Mouse (Mus musculus) brain, embryonic 14.5 days (tissue): ENCODE results near the gene Notum. TPM values are rescaled to one million over a fixed set of nuclear protein-coding genes. Genes with fewer than 3 reads are reported as not detected.
"Not testable (repeated sequence)": the region's sequence is repeated elsewhere in the genome, so short reads cannot be mapped to it uniquely, and the experiment has no call there.

Source experiments
- DNase-seq: peaks from one replicate; pipeline ENCODE4 v3.0.0-alpha.2; 2011; ENCODE audit warnings: low read depth
- CTCF ChIP-seq: fragments of 200-500 bp; IDR thresholded peaks from 2 replicates; pipeline ENCODE4 v1.5.1; 2012; ENCODE audit warnings: inconsistent platforms, mild to moderate bottlenecking, moderate library complexity, borderline replicate concordance; ENCODE audit not compliant: insufficient read depth, insufficient read length; ENCODE audit errors: extremely low read depth
- POLR2A ChIP-seq: fragments of 200-500 bp; IDR thresholded peaks from 2 replicates; pipeline ENCODE4 v1.6.1; 2012; ENCODE audit warnings: mild to moderate bottlenecking, inconsistent platforms, borderline replicate concordance; ENCODE audit not compliant: poor library complexity, insufficient read depth, insufficient read length, severe bottlenecking; ENCODE audit errors: extremely low read depth
- polyA plus RNA-seq: library from polyadenylated mRNA; depleted of rRNA; stranded (reverse); fragments of >200 nt; gene quantifications from 2 replicates; pipeline ENCODE4 v1.2.3, GENCODE M21; 2012

Gene Notum
- polyA plus RNA-seq, 1 experiment, result 2.7 TPM

DNA sequence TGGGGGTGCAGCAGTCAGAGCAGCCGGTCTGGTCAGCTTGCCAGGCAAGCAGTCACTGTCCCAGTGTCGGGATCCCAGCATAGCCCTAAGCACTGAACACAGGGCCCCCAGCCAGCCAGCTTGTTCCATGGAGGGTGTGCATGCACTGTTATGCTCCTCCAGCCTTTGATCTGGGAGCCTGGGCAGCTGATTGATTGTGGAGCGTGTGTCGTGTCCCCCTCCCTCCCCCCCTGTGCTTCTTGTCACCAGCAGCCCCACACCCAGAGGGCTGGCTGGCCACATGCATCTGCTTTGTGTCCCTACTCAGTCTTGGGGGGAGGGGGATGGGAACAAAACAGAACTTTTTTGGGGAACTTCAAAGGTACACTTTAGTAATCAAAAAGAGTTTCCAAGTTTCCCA, 34.2 kb upstream of the Notum start:
- TF ChIP-seq CTCF (no peak), POLR2A (no peak)
- peak; percentile 77 for DNase-seq

DNA sequence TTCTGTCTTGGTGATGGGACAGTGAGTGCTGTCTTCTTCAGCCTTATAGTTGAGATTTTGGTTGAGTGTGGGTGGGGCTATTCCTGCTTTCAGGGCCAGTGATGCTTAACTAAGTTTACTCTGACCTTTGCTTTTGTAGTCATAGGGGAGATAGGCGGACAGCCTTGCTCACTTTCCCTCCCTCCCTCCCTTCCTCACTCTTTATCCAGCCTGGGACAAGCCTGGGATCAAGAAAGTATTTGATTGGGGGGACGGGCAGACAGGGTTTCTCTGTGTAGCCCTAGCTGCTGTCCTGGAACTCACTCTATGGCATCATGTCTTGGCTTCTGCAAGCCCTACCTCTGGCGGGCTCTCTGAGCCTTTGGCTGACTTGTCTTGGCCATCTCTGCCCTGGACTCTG, 32.5 kb upstream of the Notum start:
- no peak for DNase-seq
- TF ChIP-seq CTCF, result no peak
- no peak for TF ChIP-seq POLR2A

DNA sequence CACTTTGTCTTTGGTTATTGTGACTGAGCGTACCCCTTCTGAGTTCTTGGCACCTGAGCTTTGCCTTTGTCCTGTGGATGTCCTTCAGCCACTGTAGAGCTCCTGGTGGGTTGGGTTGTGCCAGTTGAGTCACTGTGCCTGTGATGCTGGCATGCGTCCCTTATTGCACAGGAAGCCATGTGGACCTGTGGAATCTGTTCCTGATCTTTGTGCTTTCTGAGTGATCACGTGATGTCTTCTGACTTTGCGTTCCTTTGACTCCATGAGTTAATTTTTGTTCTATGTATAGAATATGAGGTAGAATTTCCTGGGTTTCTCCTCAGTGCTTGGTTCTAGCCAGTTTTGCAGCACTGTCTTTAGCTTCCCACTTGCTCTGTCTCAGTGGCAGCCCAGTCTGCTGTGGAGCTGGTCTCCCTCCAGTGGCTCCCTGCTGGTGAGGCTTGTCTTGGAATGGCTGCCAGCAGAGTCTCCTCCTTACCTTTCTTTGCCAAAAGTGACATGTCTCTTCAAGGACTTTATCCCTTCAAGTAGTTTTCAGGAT, 31.6 kb upstream of the Notum start:
- no peak for TF ChIP-seq CTCF
- no peak for DNase-seq

DNA sequence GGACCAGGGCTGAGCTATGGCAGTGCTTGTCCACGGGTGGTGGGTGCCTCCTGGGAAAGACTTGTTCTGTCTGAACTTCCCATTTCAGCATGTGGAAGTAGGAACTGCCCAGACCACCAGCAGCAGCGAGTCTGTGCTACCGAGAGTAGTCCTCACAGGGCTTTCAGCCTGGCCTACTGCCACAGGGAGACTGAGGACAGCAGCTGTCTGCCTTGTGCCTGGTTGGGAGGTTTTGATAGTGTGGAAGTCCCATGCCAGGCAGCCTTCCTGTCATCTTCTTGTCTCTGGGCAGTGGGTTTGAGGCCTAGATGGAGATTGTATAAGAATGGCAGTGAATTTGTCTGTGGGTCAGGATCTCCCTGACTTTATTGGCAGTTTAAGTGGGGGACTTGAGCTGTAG, 28.4 kb upstream of the Notum start:
- no peak for DNase-seq
- TF ChIP-seq CTCF (no peak), POLR2A (no peak)

DNA sequence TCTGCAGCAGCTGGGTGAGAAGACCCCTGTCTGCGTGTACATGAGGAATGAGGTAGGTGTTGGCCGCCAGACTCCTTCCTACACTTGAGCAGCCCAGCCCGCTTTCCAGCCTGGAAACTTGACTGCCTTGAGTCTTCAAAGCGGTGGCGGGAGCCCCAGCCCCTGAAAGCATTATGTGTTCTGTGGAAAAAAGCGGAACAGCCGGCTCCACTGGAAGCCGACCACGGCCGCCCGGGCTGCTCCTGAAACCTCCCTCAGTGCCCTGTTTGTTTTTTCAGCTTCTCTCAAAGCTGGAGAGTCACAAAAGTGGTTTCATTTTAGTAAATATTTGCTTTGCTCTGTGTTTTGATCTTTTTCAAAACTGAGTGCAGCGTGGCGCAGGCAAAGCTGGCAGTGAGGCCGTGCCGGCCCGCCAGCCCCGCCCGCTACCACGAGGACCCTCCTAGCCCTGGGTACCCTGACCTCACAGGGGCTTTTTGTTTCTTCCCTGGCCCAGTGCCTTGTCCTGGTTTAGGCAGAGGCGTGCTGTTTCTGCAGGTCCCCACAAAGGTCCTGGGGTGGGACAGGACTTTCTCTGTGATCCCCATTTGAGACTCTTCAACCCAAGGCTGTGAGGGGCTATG, 25.8 kb upstream of the Notum start:
- no peak for TF ChIP-seq POLR2A
- no peak for TF ChIP-seq CTCF
- no peak for DNase-seq

DNA sequence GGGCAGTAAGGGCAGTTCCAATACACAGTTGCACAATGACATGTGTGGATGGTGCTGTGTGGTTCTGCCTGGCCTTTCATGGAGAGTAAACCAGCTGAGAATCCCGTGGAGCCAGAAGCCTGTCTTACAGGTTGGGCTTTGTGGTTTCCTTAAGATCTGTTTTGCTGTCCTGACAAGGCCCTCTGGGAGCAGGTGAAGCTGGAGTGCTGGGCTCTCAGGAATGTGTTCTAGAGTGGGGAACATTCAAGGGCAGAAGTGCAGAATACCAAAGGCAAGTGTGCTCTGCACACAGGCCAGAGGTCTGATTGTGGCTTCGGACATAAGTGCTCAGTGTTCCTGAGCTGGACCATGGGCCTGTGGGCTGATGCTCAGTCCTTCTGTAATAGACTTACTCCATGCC, 23.7 kb upstream of the Notum start:
- DNase-seq, result no peak

DNA sequence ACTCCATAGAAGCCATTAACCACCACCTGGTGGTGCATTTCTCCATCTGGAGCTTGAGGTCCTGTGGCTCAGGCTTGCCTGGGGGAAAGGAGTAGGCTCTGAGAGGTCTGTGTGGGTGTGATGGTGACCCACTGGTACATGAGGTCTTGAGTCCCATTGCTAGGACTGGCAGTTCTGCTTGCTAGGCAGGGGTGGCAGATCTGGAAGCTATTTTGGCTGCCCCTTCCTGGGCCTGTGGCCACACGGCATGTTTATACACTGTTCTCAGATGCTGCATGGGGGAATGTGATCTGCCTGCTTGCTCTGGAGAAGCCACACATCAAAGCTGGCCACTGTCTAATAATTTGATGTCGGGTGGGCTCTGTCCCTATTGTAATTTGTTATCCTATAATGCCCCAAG, 23.1 kb upstream of the Notum start:
- no peak for DNase-seq
- TF ChIP-seq CTCF (no peak), POLR2A (no peak)

More for the DNA sequence above, 23.7 kb upstream of the Notum start:
- TF ChIP-seq POLR2A (no peak), CTCF (no peak)

DNA sequence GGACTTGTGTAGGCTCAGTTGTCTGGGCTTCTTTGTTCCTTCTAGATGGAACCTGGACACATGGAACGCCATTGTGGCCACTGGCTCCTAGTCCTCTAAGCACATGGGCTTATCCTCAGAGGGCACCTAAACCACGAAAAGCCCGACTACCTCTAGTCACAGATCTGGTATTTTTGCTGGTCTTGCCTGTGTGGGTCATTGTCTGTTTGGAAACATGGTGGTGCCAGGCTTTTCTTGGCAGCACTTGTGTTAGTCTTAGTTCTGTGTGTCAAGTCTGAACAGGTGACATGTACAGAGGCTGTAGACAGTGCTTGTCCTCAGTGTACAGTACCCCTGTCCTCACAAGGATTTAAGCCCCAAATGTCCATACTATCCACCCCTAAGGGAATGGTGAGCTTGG, 22.6 kb upstream of the Notum start:
- no peak for TF ChIP-seq POLR2A
- no peak for TF ChIP-seq CTCF

DNA sequence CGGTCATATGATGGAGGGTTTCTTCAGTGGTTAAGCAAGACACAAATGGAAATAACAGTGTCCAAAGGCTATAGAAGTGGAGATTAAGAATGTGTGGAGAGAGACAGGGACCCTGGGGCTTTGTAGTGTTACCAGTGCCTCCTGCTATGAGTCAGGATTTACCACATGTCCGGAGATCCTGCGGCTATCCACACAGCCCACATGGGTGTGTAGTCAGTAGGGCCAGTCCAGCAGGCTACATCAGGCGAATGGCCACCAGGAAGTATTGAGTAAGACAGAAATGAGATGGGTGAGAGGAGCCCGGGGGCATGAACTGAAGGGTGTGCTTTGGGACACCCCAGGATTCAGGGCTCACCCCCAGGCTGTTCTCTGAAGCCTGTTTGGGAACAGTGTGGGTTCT, 21.7 kb upstream of the Notum start:
- no peak for TF ChIP-seq POLR2A
- no peak for TF ChIP-seq CTCF
- no peak for DNase-seq

More for the DNA sequence above, 22.6 kb upstream of the Notum start:
- no peak for DNase-seq

DNA sequence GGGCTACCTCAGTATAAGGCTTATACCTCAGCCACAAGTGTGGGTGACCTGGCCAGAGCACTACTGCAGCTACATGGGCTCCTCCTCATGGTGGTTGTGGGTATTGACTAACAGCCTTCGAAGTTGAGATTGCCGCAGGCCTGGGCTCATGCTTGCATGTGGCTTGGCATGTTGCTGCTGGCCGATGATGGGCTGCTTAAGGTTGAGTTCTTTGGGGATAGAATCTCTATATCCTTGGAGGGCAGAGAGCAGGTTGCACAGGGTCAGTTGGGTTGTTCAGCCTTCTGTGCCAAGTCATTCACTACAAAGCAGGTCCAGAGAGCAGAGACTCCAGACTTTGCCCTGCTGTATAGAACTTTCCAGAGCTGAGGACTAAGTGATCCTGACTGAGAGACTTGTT, 18.9 kb upstream of the Notum start:
- no peak for DNase-seq

DNA sequence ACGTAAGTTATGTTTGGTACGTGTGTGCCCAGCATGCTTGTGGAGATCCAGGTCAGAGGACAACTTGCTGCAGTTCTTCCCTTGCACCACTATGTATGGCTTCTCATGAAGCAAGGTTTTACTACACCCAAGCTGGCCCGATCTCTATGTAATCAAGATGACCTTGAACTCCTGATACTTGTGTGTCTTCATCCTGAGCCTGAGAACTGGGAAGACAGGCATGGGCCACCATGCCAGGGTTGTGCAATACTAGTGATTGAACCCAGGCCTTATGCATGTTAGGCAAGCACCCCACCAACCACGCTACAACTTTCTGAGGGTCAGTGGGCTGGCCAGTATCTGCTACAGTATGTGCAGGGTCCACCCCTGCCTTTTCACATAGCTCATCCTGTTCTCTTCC, 16.0 kb upstream of the Notum start:
- DNase-seq, result no peak
- TF ChIP-seq CTCF, result no peak
- no peak for TF ChIP-seq POLR2A

More for the DNA sequence above, 18.9 kb upstream of the Notum start:
- TF ChIP-seq CTCF, result peak; percentile 29; the same call in 1 of the 2 replicates
- no peak for TF ChIP-seq POLR2A

DNA sequence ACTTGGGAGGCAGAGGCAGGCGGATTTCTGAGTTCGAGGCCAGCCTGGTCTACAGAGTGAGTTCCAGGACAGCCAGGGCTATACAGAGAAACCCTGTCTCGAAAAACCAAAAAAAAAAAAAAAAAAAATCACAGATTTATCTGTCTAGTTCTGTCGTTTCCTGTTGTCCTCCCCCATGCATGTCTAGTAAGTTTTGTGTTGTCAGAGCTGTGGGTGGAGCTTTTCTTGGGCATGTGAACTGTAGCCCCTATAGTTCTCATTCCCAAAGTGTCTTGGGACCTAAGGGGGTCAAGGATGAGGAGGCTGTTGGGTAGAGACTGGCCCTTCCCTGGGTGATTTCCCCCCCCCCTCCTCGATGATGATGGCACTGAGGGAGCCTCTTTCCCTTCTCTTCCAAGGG, 14.9 kb upstream of the Notum start:
- DNase-seq, result not testable (repeated sequence)
